Mouse (Mus musculus) thymus, postnatal 0 days (tissue): ENCODE measurements around the gene Col5a2. TPM values are rescaled to one million over a fixed set of nuclear protein-coding genes. Genes with fewer than 3 reads are reported as not detected.
"Not testable (repeated sequence)": the region's sequence is repeated elsewhere in the genome, so short reads cannot be mapped to it uniquely, and the experiment has no call there.

Source experiments
- DNase-seq: peaks from one replicate; pipeline ENCODE4 v3.0.0-alpha.2; 2015; ENCODE audit warnings: low spot score
- polyA plus RNA-seq: library from polyadenylated mRNA; unstranded; fragments of >200 nt; fragmentation: Nextera tagmentation; extraction: Ambion mirVana; gene quantifications from 2 replicates; pipeline ENCODE4 v1.2.1, GENCODE M21; 2015

Gene Col5a2
- polyA plus RNA-seq, result 6.7 and 7.6 TPM in 2 replicates

DNA sequence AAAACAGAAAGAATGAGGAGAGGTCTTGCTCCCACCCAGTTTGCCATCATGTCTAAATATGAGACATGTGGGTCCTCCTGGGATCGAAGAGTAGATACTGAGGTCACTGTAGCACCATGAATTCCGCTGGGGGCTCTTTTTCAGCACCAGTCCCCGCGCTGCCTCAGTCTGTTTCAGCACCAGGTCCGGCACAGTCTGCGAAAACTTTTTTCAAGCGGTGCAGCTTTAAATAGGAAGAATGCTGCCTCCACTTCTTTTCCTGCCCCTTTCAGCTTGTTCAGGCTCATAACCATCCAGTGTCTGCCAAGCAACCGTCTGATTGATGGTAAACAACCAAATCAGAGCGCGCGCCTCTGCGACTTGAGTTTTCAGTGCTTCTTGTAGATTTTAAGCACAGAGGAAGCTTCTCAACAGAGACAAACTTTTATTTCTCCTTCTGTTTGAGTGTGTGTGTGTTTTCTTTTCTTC is at the start of gene Col5a2:
TSS of gene Col5a2 (minus strand) at position 418 of the 468 bp plus-strand sequence.
- no peak for DNase-seq

DNA sequence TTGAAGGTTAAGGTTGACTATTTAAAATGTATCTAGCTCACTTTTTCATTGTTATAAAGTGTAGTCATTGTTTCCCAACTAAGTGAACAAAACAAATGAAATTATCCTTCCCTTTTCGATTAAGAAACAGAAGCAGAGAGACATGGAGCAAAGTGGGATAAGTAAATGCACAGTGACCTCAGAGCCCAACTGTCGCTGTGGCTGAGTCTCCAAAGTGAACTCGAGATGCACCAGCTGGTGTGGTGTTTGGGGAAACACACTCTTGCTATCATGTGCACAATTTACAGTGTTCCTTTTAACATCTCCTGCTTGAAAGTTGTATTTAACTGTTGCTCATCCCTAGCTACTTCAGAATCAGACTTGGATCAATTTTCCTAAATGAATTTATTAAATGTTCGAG is 47.4 kb upstream of the Col5a2 start:
- no peak for DNase-seq

- DNase-seq, result no peak
Observed at GRCm38 (mm10) chr1:45541888-45542287, 38.8 kb upstream of the Col5a2 start.

DNA sequence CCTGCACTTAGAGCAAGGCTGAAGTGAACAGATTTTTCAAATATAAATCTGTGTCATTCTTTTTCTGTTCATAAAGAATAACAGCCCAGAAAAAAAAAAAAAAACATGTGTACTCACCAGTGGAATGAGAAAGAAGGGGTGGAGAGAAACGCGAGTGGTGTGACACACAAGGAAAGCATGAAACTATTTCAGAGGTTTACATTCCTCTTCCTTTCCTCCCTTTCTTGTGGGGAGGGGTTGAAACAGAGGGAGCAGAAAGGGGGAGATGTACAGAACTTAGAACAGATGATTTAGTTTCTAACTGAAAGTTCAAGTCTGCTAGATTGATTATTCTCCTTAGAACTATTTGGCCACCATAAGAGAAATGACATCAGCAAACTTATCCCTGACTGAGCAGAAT is 38.1 kb upstream of the Col5a2 start:
- DNase-seq, result no peak

DNA sequence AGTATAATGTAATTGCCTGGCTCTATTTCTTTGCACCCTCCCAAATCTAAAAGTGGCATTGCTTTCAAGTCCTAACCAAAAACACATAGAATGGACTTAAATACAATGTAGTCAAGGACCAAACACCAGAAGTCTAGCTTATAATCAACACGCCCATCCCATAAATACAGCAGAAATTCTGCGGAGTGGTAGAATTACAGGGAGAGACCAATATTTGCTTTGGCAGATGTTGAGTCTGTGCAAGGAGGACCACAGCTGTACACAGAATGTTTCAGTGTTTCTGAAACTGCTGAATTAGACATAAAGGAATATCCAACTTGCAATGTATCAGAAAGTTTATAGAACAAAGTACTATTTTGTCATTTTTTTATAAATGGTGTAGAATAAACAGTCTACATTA is 28.4 kb upstream of the Col5a2 start:
- DNase-seq, result no peak

DNA sequence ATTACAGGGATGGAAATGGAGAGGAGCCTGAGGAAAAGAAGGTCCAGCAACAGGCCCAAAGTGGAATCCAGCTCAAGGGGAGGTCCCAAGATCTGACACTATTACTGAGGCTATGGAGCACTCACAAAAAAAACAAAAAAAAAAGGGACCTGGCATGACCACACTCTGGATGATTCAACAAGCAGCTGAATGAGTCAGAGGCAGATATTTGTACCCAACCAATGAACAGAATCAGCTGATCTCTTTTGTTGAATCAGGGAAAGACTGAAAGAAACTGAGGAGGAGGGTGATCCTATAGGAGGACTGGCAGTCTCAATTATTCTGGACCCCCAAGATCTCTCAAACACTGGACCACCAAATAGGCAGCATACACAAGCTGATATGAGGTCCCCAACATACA is 24.4 kb upstream of the Col5a2 start:
- not testable (repeated sequence) for DNase-seq

DNA sequence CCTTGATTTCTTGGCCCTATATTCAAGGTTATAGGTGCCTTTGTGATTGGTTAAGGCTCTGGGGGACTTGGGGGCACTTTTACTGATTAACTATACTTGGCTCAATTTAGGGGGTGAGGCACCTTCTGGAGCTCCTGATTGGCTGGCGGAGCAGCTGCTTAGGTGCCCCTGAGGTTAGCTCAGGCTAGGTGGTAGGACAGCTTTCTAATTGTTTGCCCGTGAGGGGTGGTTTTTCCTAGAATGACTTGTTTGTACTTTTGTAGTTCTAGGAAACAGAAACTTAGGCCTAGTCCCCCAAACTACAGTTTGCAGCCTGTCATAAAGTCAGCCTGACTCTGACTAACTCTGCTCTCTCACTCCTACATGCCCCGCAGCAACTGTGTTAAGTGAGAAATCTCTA is 20.5 kb upstream of the Col5a2 start:
- no peak for DNase-seq

DNA sequence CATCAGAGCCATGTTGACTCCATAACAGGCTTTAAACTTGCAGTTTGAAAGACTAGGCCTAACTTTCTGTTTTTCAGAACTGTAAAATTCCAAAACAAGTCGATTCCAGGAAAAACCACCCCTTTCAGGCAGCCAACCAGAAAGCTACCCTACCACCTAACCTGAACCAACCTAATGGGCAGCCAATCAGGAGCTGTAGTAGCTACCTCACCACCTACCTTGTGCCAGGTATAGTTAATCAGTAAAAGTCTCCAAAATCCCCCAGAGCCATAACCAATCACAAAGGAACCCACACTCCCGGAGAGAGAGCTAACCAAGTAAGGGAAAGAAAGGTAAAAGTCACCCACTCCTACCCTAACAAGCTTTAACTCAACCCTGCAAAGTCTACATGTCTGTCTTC is 18.4 kb upstream of the Col5a2 start:
- DNase-seq, result no peak

DNA sequence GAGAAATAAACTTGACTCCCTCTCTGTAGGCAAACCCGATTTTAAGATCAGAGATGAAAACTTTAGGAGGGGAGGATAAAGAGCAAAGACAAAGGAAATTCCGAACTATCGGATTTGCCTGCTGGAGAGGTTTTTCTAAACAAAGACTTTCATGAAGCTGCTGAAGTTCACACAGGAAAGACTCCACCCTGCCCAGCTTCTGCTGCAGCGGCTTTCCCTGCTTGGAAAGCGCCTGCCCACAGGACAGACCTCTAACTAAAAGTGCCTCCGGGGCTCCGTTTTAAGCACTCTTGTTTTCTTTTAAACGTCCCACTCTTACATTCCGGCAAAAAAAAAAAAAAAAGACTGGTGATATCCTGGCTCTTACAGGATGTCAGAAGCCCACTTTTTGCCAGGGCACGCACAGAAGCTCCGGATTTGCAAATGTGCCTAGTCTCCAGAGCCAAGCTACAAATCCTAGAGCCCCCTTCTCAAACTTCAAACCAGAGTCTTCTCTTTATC is 791 bp downstream of the Col5a2 start:
- DNase-seq, result no peak

GRCm38 (mm10) chr1:45501437-45501836 is 1.6 kb downstream of the Col5a2 start:
- DNase-seq, result no peak

DNA sequence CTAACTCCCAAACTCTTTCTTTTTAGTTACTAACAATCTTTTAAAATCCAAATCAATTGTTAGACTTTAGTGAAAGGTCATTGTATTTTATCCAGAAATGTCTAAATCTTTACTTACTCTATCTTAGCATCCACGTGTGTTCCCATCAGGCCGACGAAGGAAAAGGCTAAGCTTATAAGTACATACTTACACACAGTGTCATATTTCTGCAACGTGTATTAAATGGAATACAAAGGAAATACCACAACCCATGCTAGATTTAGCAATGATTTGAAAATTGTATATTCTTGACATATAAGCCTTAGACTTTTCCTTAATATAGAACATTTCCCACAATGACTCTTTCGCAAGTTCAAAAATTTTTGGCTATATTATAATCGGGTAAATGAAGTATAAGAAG is 2.6 kb downstream of the Col5a2 start:
- no peak for DNase-seq

DNA sequence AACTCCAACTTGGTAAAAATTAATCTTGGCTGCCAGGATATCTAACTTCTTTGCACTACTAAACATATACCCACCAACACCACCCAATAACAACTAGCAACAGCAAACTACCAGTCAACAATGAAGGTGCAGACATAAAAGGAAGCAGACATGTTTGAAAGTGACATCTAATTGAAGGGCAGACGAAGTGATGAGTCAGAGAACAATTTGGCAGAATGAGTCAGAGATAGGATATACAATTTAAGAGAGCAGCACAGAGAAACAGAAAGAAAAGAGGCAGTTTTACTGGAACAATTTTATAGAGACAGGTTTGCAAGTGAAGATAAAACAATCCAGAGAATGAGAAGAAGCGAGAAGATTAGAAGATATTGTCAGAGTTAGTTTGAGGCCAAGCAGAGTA is 8.1 kb downstream of the Col5a2 start:
- DNase-seq, result no peak

DNA sequence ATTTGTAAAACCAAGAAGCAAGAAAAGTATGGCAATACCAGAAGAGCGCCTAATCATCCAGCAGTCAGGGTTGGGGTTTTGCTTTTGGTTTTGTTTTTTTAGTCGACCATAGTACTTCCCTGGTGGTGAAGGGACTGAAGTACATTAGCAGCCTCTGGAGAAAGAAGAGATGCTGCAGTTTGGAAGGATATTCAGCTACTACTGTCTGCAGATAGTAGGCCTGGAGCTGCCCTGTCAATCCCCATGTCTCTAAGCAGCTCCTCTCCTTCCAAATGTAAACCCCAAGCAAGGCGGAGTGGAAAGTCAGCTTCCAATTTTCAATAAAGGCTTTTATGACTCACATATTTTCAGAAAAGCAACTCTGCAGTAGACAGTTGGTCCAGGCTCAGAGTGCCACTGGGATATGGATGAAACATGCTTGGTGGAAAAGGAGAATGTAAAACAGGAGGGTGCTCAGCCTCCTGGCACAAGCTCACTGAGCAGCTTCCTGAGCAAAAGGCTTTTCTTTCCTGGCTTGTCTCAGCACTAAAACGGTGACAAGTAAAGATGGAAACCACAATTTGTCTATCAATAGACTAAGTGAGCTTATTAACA is 10.9 kb downstream of the Col5a2 start:
- DNase-seq, result no peak

DNA sequence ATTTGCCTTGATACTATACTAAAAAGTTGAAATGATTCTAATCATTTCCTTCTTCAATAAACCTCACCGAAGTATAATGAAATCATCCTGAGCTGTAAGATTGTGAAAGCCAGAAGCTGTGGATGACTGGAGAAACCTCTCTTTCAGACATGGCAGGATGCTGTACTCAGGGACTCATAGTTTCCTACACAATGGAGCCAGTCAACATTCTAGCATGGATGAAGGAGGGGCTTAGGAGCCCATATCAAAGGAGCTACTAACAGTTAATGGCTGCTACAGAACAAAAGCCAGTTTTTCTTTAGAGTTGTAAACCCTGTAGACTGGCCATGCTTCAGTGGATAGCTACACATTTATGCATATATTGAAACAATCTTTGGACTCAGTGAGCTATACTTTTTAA is 12.6 kb downstream of the Col5a2 start:
- DNase-seq, result no peak

DNA sequence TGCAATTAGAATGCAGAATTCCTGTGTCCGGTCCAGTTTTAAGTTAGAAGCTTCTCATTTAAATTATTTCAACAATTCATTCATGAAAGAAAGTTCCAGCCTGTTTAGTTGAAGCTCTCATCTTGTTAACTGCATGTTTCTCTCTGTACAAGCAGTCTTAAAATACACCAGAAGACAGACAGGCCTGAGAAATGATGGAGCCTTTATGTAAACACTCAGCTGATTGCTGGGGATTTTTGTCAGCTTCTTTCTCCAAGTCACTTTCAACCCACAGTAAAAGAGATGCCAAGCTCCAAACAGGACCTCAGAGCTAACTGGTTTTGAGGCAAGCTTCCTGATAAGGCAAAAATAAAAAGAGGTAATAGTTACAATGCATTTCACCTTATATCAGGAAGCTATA is 14.8 kb downstream of the Col5a2 start:
- no peak for DNase-seq

GRCm38 (mm10) chr1:45483001-45483400 is 20.1 kb downstream of the Col5a2 start:
- DNase-seq, result no peak

DNA sequence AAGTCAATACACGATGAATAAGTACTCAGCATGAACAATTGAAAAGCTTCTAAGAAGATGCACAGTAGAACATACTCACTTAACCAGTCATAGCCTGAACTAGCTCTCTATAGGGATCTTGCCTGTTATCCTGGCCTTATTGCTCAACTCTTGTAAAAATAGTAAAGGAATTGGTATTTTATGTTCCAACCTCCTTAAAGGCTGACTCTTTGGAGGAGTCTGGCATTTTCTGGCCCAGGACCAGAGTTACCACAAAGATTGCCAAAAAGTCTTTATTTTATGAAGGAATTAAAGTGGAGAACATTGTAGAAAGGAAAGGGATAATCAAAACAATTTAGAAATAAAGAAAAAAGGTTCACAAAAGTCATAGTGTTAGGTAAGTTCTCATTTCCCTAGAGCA is 21.2 kb downstream of the Col5a2 start:
- DNase-seq, result no peak

GRCm38 (mm10) chr1:45479087-45479486 is 24.0 kb downstream of the Col5a2 start:
- no peak for DNase-seq

DNA sequence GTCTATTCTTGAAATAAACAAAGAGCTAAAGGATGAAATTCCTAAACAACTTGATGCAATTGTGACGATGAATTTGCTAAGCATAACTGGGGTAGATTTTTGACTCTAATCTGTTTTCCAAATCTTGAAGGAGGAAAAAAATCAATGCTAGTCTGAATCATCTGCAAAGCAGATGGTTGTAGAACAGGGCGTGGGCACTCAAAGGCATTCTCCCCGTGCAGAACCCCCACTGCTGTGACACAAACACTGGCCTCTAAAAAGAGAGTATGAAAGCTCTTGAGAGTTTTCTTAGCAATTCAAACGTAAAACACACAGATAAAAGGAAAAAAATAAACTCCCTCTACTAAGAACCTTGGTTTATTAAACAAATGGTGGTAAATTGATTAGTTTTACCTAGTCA is 30.3 kb downstream of the Col5a2 start:
- DNase-seq, result no peak

GRCm38 (mm10) chr1:45460767-45461166 is 42.3 kb downstream of the Col5a2 start:
- no peak for DNase-seq

DNA sequence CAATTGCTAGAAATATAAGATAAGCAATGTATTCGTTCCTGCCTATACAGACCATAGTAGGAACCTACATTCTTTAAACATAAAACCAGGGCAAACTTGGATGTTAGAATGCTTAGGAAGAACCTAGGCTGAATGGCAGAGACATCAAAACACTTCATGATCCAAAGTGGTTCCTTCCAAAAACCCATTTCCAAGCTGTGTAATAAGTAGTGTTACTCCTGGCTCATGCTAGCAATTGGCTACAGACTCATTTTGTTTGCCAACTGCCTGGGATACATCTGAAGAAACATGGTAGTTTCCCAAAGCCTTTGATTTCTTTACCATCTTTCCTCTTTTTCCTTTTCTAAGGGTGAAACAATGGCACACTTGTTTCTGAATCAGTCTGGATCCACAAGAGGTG is 47.3 kb downstream of the Col5a2 start:
- no peak for DNase-seq

GRCm38 (mm10) chr1:45448856-45449255 is 54.2 kb downstream of the Col5a2 start:
- no peak for DNase-seq

GRCm38 (mm10) chr1:45431922-45432321 is 71.2 kb downstream of the Col5a2 start:
- peak; percentile 8 for DNase-seq

- no peak for DNase-seq
Observed at GRCm38 (mm10) chr1:45430520-45430919, 72.6 kb downstream of the Col5a2 start.
